Mouse (Mus musculus): Measurements from ENCODE around the gene Ebf4.

GRCm38 (mm10) chr2:130353411-130353810 is 58.4 kb downstream of the Ebf4 start:
- TF ChIP-seq EP300 (IDR thresholded peaks at IDR 0.05; ENCODE audit: insufficient read depth, low read depth, low read length) (no peak), POLR2A (IDR thresholded peaks at IDR 0.05; ENCODE audit: insufficient read depth, low read depth, low read length) (no peak)

Data from heart, adult 2 months (tissue).